Mouse (Mus musculus) c-Kit-positive CD71-positive TER-119-positive erythroid progenitor cells, embryonic 14.5 days (primary cell): ENCODE results near the gene Olfr350.

Experiments
- DNase-seq: peaks from one replicate; pipeline ENCODE4 v3.0.0-alpha.2; 2013; ENCODE audit warnings: low spot score

The Olfr350 gene

DNA sequence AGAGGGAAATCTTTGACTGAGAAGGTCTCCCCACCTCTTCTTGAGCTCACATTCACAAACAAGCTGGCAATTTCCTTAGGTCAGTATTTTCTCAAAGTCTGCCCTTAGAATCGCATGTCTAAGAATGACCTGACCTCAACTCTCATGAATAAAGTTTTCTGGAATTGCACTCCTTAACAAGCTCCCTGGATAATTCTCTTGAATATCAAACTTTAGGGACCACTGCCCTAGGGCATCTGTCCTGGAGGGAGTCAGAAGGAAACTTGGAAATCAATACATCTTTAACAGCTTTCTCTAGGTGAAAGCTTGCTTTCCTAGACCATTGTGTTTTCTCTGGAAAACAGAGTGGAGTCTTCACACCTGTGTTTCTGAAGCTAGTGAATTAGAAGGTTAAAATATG lies at the start of gene Olfr350:
Olfr350 (plus strand) TSS at position 301 of the 400 bp plus-strand sequence.
- DNase-seq: no peak

GRCm38 (mm10) chr2:36816932-36817331 lies 29.2 kb upstream of the Olfr350 start, which contains the start of gene Olfr3:
Gene Olfr3, minus strand, starts transcription at chr2:36817032.
- DNase-seq: no peak

DNA sequence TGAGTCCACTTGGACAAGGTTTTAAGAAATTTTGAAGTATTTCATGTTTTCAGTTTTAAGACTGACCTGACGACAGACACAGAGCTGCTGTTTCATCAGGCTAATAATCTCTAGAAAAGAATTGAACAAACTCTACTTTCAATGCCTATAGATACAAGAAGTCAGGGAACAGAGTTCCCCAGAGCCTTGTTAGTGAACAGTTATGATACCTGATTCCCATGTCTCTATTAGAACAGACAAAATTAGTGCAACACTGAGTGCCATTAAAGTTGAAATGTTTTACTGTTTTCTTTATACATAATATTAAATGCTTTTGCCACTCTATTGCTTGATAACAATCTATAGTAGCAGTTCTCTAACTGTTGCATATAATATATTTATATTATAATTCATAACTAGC lies 16.4 kb downstream of the Olfr350 start, which contains the start of gene Olfr351:
Olfr351 (minus strand) TSS at position 101 of the 400 bp plus-strand sequence.
- no peak for DNase-seq

- no peak for DNase-seq
Measured at GRCm38 (mm10) chr2:36868160-36868559, 22.1 kb downstream of the Olfr350 start, which contains the start of gene Olfr352. Gene Olfr352, plus strand, starts transcription at chr2:36868460.

- DNase-seq: no peak
Measured at GRCm38 (mm10) chr2:36892836-36893235, 46.7 kb downstream of the Olfr350 start, which contains the start of gene Olfr353. Gene Olfr353, minus strand, starts transcription at chr2:36892936.

DNA sequence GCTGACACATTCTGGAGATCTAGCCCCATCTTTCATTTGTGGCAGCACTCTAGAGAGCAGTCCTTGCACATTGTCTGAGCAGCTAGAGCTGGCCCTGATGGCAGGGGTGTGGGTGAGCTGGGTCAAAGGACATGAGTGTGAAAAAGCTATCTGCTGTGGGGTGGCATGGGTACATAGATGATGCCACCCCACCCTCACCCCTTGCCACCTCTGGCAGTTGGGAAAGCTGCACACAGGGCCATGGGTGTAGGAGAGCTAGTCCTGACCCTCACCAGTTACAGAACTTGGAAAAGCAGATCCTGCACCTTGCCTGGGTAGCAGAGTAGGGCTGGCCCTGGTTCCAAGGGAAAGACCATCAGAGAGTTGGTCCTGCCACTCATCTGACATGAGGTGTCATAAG lies 51.0 kb downstream of the Olfr350 start:
- DNase-seq: no peak
